Mouse (Mus musculus) heart, adult 2 months (tissue): ENCODE data around the gene Epx.

ENCODE experiments used
- CTCF ChIP-seq: fragments of 200-600 bp; IDR thresholded peaks from 2 replicates; pipeline ENCODE4 v1.8.1; 2022; ENCODE audit warnings: antibody characterized with exemption, mild to moderate bottlenecking, moderate library complexity
- EP300 ChIP-seq: fragments of 200-500 bp; IDR thresholded peaks from 2 replicates; pipeline ENCODE4 v1.6.1; 2011; ENCODE audit warnings: low read depth, low read length, control low read depth; ENCODE audit not compliant: insufficient read depth
- POLR2A ChIP-seq: fragments of 200-500 bp; IDR thresholded peaks from 2 replicates; pipeline ENCODE4 v1.6.1; 2011; ENCODE audit warnings: mild to moderate bottlenecking, low read depth, low read length, control low read depth; ENCODE audit not compliant: insufficient read depth

- no peak for TF ChIP-seq CTCF
- TF ChIP-seq POLR2A: no peak
- TF ChIP-seq EP300: no peak
Observed at GRCm38 (mm10) chr11:87840676-87841075, 34.7 kb downstream of the Epx start.
